Mouse (Mus musculus): ENCODE measurements at regions not wholly inside any gene's neighbourhood (a gene's known extent, or its start where the extent isn't known, plus 50 kb on each side); places are given as distances from the start of the nearest gene placed in this dataset.

GRCm38 (mm10) chr6:127835666-127836065 is 51.7 kb upstream of the Tspan11 start:
- Histone ChIP-seq H3K4me2 (ENCODE audit: low read depth, low read length) (no peak overlapping the region), H3K27me3 (ENCODE audit: control insufficient read depth, insufficient read depth, low read depth, low read length) (no peaks in the 10 kb centered on the region), H3K9me3 (replicated peaks; ENCODE audit: control insufficient read depth, low read length) (no peaks in the 10 kb centered on the region), H3K4me3 (ENCODE audit: low read depth, low read length) (no peak overlapping the region), H3K36me3 (ENCODE audit: control insufficient read depth, insufficient read depth) (no peaks in the 10 kb centered on the region), H3K4me1 (ENCODE audit: control insufficient read depth, low read depth, low read length) (no peaks in the 10 kb centered on the region), H3K27ac (ENCODE audit: low read length) (no peak overlapping the region), H3K9ac (ENCODE audit: low read depth, low read length) (no peak overlapping the region)
- WGBS (ENCODE audit: insufficient replicate concordance) = 58% methylated on average over 5 of the region's 5 CpGs
- ATAC-seq (ENCODE audit: low read depth) = no peak

GRCm38 (mm10) chr6:127828344-127828743 is 59.0 kb upstream of the Tspan11 start:
- WGBS (ENCODE audit: insufficient replicate concordance) = 51% methylated on average over 5 of the region's 5 CpGs
- Histone ChIP-seq H3K4me2 (ENCODE audit: low read depth, low read length) (no peak overlapping the region), H3K27me3 (ENCODE audit: control insufficient read depth, insufficient read depth, low read depth, low read length) (no peaks in the 10 kb centered on the region), H3K4me3 (ENCODE audit: low read depth, low read length) (no peak overlapping the region), H3K9ac (ENCODE audit: low read depth, low read length) (no peak overlapping the region), H3K4me1 (ENCODE audit: control insufficient read depth, low read depth, low read length) (no peaks in the 10 kb centered on the region; the same call in 1 of the 2 replicates), H3K36me3 (ENCODE audit: control insufficient read depth, insufficient read depth) (no peaks in the 10 kb centered on the region), H3K27ac (ENCODE audit: low read length) (no peak overlapping the region), H3K9me3 (replicated peaks; ENCODE audit: control insufficient read depth, low read length) (no peaks in the 10 kb centered on the region)
- no peak for ATAC-seq (ENCODE audit: low read depth)

- WGBS (ENCODE audit: insufficient replicate concordance) = 34% methylated on average over 5 of the region's 5 CpGs
These were observed 56.2 kb upstream of the Prmt8 start for GRCm38 (mm10) chr6:127825503-127825902.

GRCm38 (mm10) chr6:127823718-127824117 is 54.4 kb upstream of the Prmt8 start:
- Histone ChIP-seq H3K9ac (ENCODE audit: low read depth, low read length) (no peak overlapping the region), H3K9me3 (replicated peaks; ENCODE audit: control insufficient read depth, low read length) (no peaks in the 10 kb centered on the region), H3K4me2 (ENCODE audit: low read depth, low read length) (no peak overlapping the region), H3K27me3 (ENCODE audit: control insufficient read depth, insufficient read depth, low read depth, low read length) (no peaks in the 10 kb centered on the region), H3K27ac (ENCODE audit: low read length) (no peak overlapping the region), H3K4me3 (ENCODE audit: low read depth, low read length) (no peak overlapping the region), H3K4me1 (ENCODE audit: control insufficient read depth, low read depth, low read length) (no peaks in the 10 kb centered on the region; the same call in 1 of the 2 replicates), H3K36me3 (ENCODE audit: control insufficient read depth, insufficient read depth) (no peaks in the 10 kb centered on the region)
- WGBS (ENCODE audit: insufficient replicate concordance) = 52% methylated on average over 1 of the region's 1 CpGs
- peak; percentile 79 for ATAC-seq (ENCODE audit: low read depth)

More at GRCm38 (mm10) chr6:127825503-127825902, 56.2 kb upstream of the Prmt8 start:
- no peak overlapping the region for H3K4me2 ChIP-seq (ENCODE audit: low read depth, low read length)
- H3K27me3 ChIP-seq (ENCODE audit: control insufficient read depth, insufficient read depth, low read depth, low read length) = no peaks in the 10 kb centered on the region
- no peak overlapping the region for H3K9ac ChIP-seq (ENCODE audit: low read depth, low read length)
- H3K4me3 ChIP-seq (ENCODE audit: low read depth, low read length) = no peak overlapping the region
- ATAC-seq (ENCODE audit: low read depth) = no peak
- no peaks in the 10 kb centered on the region for H3K36me3 ChIP-seq (ENCODE audit: control insufficient read depth, insufficient read depth)
- no peaks in the 10 kb centered on the region; the same call in 1 of the 2 replicates for H3K4me1 ChIP-seq (ENCODE audit: control insufficient read depth, low read depth, low read length)
- no peak overlapping the region for H3K27ac ChIP-seq (ENCODE audit: low read length)
- no peaks in the 10 kb centered on the region for H3K9me3 ChIP-seq (replicated peaks; ENCODE audit: control insufficient read depth, low read length)

DNA sequence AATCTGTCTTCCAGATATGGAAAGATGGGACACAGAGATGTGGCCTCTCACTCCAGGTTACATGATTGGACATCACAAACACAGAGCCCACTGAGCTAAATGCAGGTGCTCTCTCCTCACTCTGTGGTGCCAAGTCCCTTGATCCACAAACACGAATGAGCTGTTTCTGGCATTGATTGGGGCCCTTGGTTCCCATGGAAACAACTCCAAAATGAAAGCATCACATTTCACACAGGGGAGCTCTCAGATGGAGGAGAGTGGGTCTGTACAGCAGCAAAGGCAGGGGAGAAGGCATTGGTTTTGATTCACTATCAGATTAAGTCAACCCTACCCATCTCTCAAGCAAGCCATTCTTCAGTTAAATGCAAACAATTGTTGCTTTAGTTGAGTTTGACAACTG is 51.3 kb upstream of the Prmt8 start:
- H3K27me3 ChIP-seq (ENCODE audit: control insufficient read depth, insufficient read depth, low read depth, low read length) = no peaks in the 10 kb centered on the region
- no peak overlapping the region for H3K4me3 ChIP-seq (ENCODE audit: low read depth, low read length)
- H3K4me1 ChIP-seq (ENCODE audit: control insufficient read depth, low read depth, low read length) = no peaks in the 10 kb centered on the region; the same call in 1 of the 2 replicates
- 30% methylated on average over 1 of the region's 1 CpGs for WGBS (ENCODE audit: insufficient replicate concordance)
- H3K36me3 ChIP-seq (ENCODE audit: control insufficient read depth, insufficient read depth) = no peaks in the 10 kb centered on the region
- ATAC-seq (ENCODE audit: low read depth) = no peak
- H3K4me2 ChIP-seq (ENCODE audit: low read depth, low read length) = no peak overlapping the region
- H3K27ac ChIP-seq (ENCODE audit: low read length) = no peak overlapping the region
- H3K9ac ChIP-seq (ENCODE audit: low read depth, low read length) = no peak overlapping the region
- H3K9me3 ChIP-seq (replicated peaks; ENCODE audit: control insufficient read depth, low read length) = no peaks in the 10 kb centered on the region

Measured in liver, embryonic 16.5 days (tissue).